Mouse (Mus musculus) Patski (cell line): Measurements from ENCODE around the gene Rmi2. TPM values are rescaled to one million over a fixed set of nuclear protein-coding genes. Genes with fewer than 3 reads are reported as not detected.

Source experiments
- ATAC-seq: fragments of 100-300 bp; one replicate; pipeline ENCODE4 v1.8.0; 2021
- CTCF ChIA-PET: fragments of 350-600 bp; sonication (Branson Sonifier 250); formaldehyde crosslinking; loops from one replicate; lab custom pipeline; 2022; ENCODE audit warnings: inconsistent platforms; lab: Charles Lee
- POLR2A ChIA-PET: fragments of 350-600 bp; sonication (Branson Sonifier 250); formaldehyde crosslinking; loops from one replicate; lab custom pipeline; 2022; ENCODE audit warnings: antibody characterized with exemption, inconsistent platforms; lab: Charles Lee
- DNase-seq: peaks from one replicate; pipeline ENCODE4 v3.0.0-alpha.2; 2011; ENCODE audit warnings: low read depth, low spot score
- H3K27me3 ChIP-seq: fragments of 371-371 bp; one replicate; pipeline ENCODE4 v1.5.1; 2021
- CTCF ChIP-seq: fragments of 100-300 bp; IDR thresholded peaks from one replicate; pipeline ENCODE4 v1.5.1; 2021
- in situ Hi-C: fragments of 300-500 bp; cut with MboI; formaldehyde crosslinking; loops from 3 replicates; pipeline ENCODE4 v1.11.1; 2018; ENCODE audit warnings: low pct_unique_long_range_greater_than_20kb, mixed read lengths
- polyA plus RNA-seq: library from polyadenylated mRNA; unstranded; gene quantifications from one replicate; pipeline ENCODE4 v1.2.3, GENCODE M21; 2021

Gene Rmi2
- polyA plus RNA-seq, 1 experiment from 2014 or later, result 1.6 TPM

GRCm38 (mm10) chr16:10827766-10828460 lies 6.9 kb upstream of the Rmi2 start:
- no peaks in the 10 kb centered on the region for H3K27me3 ChIP-seq
- TF ChIP-seq CTCF, result no peak
- ATAC-seq (no peak), DNase-seq (no peak)
- ChIA-PET CTCF (no interaction called here), POLR2A (no interaction called here)
- in situ Hi-C loops, result no loop called here

GRCm38 (mm10) chr16:10828461-10828805 lies 6.4 kb upstream of the Rmi2 start:
- H3K27me3 ChIP-seq, result no peaks in the 10 kb centered on the region
- in situ Hi-C loops, result no loop called here
- ChIA-PET POLR2A (no interaction called here), CTCF (no interaction called here)
- no peak for DNase-seq
- peak; percentile 8 for ATAC-seq
- TF ChIP-seq CTCF, result no peak

GRCm38 (mm10) chr16:10834542-10834910 lies 333 bp upstream of the Rmi2 start:
- POLR2A ChIA-PET, result interaction anchor here (0.9 kb wide), 1 partner anchor 177 kb away, joined by 4 read pairs; no protein-coding TSS in a partner anchor
- no peak for TF ChIP-seq CTCF
- CTCF ChIA-PET, result no interaction called here
- in situ Hi-C loops, result loop anchor here (5.0 kb wide), 1 partner anchor 42 kb away; the partner anchor contains the start of gene Prm3
- DNase-seq (no peak), ATAC-seq (no peak)
- no peaks in the 10 kb centered on the region for H3K27me3 ChIP-seq

DNA sequence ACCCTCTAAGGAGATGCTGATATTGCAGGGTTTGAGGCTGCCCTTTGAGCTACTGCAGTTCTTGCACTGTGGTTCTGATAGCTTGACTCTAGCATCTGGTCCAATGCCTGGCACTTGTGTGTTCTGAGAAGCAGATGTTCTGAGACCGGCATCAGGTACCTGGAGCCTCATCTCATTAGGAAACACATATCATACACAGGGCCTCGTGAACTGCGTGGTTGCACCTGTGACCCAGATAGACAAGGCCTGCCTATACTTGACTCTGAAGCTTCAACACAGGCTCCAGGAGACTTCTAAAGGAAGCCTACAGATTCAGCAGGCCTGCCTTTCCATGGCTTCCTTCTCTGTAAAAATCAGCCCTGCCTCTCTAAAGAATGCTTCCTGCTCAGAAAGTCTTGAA lies 1.5 kb downstream of the Rmi2 start:
- no peak for TF ChIP-seq CTCF
- H3K27me3 ChIP-seq, result no peaks in the 10 kb centered on the region
- DNase-seq (no peak), ATAC-seq (no peak)
- ChIA-PET CTCF (no interaction called here), POLR2A (interaction anchor here (1.6 kb wide), 1 partner anchor 51 kb away, joined by 5 read pairs; the partner anchor contains the start of gene Socs1)
- in situ Hi-C loops, result no loop called here

DNA sequence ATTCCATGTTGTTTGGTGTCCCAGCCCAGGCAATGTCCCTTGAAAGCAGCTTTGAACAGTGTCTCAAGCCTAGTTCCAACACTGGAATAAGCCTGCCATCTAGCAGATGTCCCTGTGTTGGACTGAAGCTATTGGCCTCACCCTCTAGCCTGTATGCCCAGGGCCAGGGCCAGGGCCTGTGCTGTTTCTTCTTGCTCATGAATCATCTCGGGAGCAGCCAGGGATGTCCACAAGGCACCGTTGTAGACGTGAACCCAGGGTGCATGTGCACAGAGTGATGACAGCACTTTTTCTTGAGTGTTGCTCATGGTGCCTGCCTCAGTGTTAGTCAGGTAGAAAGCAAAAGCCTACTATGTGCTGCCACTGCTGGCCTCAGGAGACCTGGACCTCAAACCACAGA lies 2.4 kb downstream of the Rmi2 start:
- H3K27me3 ChIP-seq, result no peaks in the 10 kb centered on the region
- no peak for TF ChIP-seq CTCF
- ChIA-PET CTCF (interaction anchor here (1.5 to 1.8 kb wide), 2 partner anchors 10 to 51 kb away, joined by 5 to 6 read pairs; no protein-coding TSS in a partner anchor), POLR2A (interaction anchor here (1.1 kb wide), 1 partner anchor 17 kb away, joined by 5 read pairs; no protein-coding TSS in a partner anchor)
- DNase-seq (no peak), ATAC-seq (no peak)
- in situ Hi-C loops, result no loop called here

GRCm38 (mm10) chr16:10837903-10838302 lies 3.0 kb downstream of the Rmi2 start:
- POLR2A ChIA-PET, result interaction anchor here (1.1 to 1.6 kb wide), 2 partner anchors 16 to 52 kb away, joined by 5 to 6 read pairs; partner anchors contain the start of gene Socs1
- CTCF ChIA-PET, result interaction anchor here (1.3 to 1.8 kb wide), 3 partner anchors 9 to 51 kb away, joined by 3 to 6 read pairs (median 5); no protein-coding TSS in a partner anchor
- DNase-seq (no peak), ATAC-seq (peak; percentile 4)
- in situ Hi-C loops, result no loop called here
- no peaks in the 10 kb centered on the region for H3K27me3 ChIP-seq
- TF ChIP-seq CTCF, result no peak

DNA sequence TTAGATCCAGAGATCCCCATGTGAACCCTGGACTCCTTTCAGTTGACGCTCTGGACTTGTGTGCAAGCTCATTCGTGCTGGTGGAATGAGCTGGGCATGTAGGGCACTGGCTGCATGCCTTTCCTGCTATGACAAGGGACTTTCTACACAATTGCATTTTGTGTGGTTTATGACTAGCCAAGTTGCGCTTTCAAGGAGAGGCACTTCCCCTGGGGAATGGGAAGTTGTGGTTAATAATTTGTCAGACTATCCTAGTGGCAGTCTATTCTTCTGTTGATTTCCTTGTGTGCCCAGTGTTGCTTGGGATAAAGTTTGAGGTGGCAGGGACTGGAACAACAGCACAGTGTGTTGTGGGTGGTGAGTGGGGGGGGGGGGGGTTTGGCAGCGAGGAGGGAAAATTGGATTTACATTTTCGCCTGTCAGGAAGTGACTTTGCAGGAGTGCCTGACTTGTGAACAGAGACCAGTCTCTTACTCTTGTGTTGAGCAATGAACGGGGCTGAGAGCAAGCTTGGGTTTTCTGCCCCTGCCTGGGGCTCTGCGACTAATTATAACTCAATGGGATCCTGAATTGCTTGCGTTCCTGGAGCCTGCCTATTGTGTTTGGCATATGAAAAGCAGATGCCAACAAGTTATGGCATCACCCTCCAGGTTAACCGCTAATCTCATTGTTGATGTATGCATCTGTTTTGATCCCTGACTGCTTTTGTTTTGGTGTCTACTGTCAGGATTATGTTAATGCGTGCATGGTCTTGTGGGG lies 3.8 kb downstream of the Rmi2 start:
- H3K27me3 ChIP-seq, result no peaks in the 10 kb centered on the region
- DNase-seq, result peak; percentile 91
- ChIA-PET CTCF (interaction anchor here (1.3 to 1.8 kb wide), 4 partner anchors 9 to 52 kb away, joined by 3 to 6 read pairs (median 4); no protein-coding TSS in a partner anchor), POLR2A (interaction anchor here (0.7 to 1.6 kb wide), 2 partner anchors 48 to 53 kb away, joined by 3 to 6 read pairs; partner anchors contain the start of genes Prm3 and Socs1)
- ATAC-seq, result peak; percentile 72
- in situ Hi-C loops, result no loop called here
- TF ChIP-seq CTCF, result no peak

DNA sequence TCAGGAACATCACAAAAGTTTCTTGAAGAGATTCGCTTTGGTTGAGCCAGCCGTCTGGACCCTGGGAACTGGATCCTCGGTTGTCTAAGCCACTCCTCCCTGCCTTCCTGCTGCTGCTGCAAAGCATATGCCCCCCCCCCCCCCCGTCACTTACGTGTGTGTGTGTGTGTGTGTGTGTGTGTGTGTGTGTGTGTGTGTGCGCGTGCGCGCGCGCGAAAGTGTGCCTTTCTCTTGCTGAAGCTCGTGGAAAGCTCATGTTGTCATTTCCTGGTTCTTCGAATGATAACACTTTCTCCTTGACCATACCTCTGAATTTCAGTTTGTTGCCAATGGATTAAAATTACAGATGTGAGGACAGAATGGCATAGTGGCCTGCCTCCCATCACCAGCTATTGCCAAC lies 5.2 kb downstream of the Rmi2 start:
- POLR2A ChIA-PET, result no interaction called here
- no peak for DNase-seq
- ATAC-seq, result no peak
- no peaks in the 10 kb centered on the region for H3K27me3 ChIP-seq
- TF ChIP-seq CTCF, result no peak
- CTCF ChIA-PET, result interaction anchor here (1.6 kb wide), 1 partner anchor 52 kb away, joined by 3 read pairs; no protein-coding TSS in a partner anchor
- in situ Hi-C loops, result no loop called here

DNA sequence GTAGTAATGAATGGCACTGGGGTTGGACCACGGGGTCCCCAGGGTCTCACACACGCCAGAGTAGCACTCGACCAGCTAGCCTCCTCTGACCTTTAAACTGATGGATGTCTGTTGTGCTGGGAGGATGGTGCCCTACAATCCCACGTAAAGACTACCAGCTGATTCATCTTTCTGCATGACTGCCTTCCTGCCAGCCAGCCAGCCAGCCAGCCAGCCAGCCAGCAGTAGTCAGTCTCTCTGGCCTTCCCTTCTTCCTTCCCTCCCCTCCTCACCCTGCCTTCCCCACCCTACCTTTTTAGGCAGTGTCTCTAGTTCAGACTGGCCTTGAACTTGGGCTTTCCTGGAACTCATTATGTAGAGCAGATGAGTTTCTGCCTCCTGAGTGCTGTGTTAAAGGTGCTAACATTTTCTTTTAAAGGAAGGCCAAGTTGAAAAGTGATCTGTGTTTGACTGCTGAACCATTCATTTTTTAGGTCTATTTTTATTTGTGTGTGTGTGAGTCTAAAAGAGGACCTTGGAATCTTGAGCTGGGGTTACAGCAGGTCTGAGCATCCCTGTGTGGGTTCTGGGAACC lies 7.5 kb downstream of the Rmi2 start:
- ChIA-PET POLR2A (interaction anchor here (0.7 kb wide), 1 partner anchor 54 kb away, joined by 3 read pairs; no protein-coding TSS in a partner anchor), CTCF (interaction anchor here (1.3 kb wide), 1 partner anchor 54 kb away, joined by 3 read pairs; the partner anchor contains the start of gene Tnp2)
- ATAC-seq (no peak), DNase-seq (no peak)
- in situ Hi-C loops, result no loop called here
- TF ChIP-seq CTCF, result no peak
- no peaks in the 10 kb centered on the region for H3K27me3 ChIP-seq

GRCm38 (mm10) chr16:10843486-10844318 lies 8.8 kb downstream of the Rmi2 start:
- ChIA-PET POLR2A (no interaction called here), CTCF (interaction anchor here (1.1 kb wide), 1 partner anchor 203 kb away, joined by 3 read pairs; no protein-coding TSS in a partner anchor)
- H3K27me3 ChIP-seq, result no peaks in the 10 kb centered on the region
- no peak for ATAC-seq
- no peak for TF ChIP-seq CTCF
- DNase-seq, result no peak
- in situ Hi-C loops, result no loop called here
